Mouse (Mus musculus): Measurements from ENCODE around the gene Fign.

DNA sequence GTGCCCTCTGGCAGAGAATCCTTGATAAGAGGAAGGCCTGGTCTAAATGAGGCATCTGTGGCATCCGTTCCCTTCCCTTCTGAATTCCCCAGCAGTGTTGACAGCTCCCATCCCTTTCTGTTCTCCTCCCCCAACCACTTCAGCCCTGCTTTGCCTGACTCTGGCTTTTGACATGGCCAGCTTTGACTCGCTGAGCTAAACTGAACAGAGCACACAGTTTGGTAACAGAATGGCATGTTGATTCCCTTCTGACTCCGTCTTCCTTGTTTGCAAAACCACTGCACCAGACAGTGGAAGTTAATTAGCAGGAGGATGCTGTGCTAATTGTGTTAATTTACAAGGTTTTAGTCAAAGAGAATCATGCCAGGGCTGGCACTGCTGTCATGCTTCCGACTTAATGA, 115.5 kb downstream of the Fign start:
- TF ChIP-seq POLR2A (IDR thresholded peaks at IDR 0.05; ENCODE audit: borderline replicate concordance, extremely low read depth, low read depth, low read length): no peak
- TF ChIP-seq CTCF (IDR thresholded peaks at IDR 0.05; ENCODE audit: insufficient read depth, low read length): no peak
